Mouse (Mus musculus) kidney, embryonic 15.5 days (tissue): ENCODE measurements around the gene Rnf10. TPM values are rescaled to one million over a fixed set of nuclear protein-coding genes. Genes with fewer than 3 reads are reported as not detected.

ENCODE experiments used
- ATAC-seq: fragments of 200-750 bp; cut with Nextera tagmentation; replicated peaks from 2 replicates; pipeline ENCODE4 v1.8.0; 2017; ENCODE audit warnings: moderate TSS enrichment; ENCODE audit not compliant: low FRiP score
- H3K27ac ChIP-seq: fragments of 300-500 bp; sonication (generic); 2 replicates; pipeline ENCODE4 v1.5.1; 2015; ENCODE audit warnings: mild to moderate bottlenecking, inconsistent platforms
- H3K27me3 ChIP-seq: fragments of 300-500 bp; sonication (generic); 2 replicates; pipeline ENCODE4 v1.6.1; 2015; ENCODE audit warnings: inconsistent platforms
- H3K36me3 ChIP-seq: fragments of 300-500 bp; sonication (generic); 2 replicates; pipeline ENCODE4 v1.6.1; 2015; ENCODE audit warnings: inconsistent platforms
- H3K4me1 ChIP-seq: fragments of 300-500 bp; sonication (generic); 2 replicates; pipeline ENCODE4 v1.6.1; 2015; ENCODE audit warnings: inconsistent platforms
- H3K4me2 ChIP-seq: fragments of 300-500 bp; sonication (generic); 2 replicates; pipeline ENCODE4 v1.6.1; 2015; ENCODE audit warnings: moderate library complexity, mild to moderate bottlenecking, inconsistent platforms
- H3K4me3 ChIP-seq: fragments of 300-500 bp; sonication (generic); replicated peaks from 2 replicates; pipeline ENCODE4 v1.5.1; 2015; ENCODE audit warnings: mild to moderate bottlenecking, inconsistent platforms
- H3K9ac ChIP-seq: fragments of 300-500 bp; sonication (generic); 2 replicates; pipeline ENCODE4 v1.6.1; 2015; ENCODE audit warnings: mild to moderate bottlenecking, inconsistent platforms
- H3K9me3 ChIP-seq: fragments of 300-500 bp; sonication (generic); replicated peaks from 2 replicates; pipeline ENCODE4 v1.6.1; 2016; ENCODE audit warnings: inconsistent platforms
- WGBS: fragments of 180-500 bp; shearing (Covaris S2); methylation state at CpG from one replicate; pipeline ENCODE4 v1.1.7; 2015; ENCODE audit warnings: mixed read lengths; 5-methylcytosine and 5-hydroxymethylcytosine counted together
- polyA plus RNA-seq: library from polyadenylated mRNA; unstranded; fragments of >200 nt; fragmentation: Nextera tagmentation; extraction: Ambion mirVana; gene quantifications from 2 replicates; pipeline ENCODE4 v1.2.1, GENCODE M21; 2015

Rnf10 gene
- polyA plus RNA-seq, 1 experiment from 2014 or later, result 142 TPM

DNA sequence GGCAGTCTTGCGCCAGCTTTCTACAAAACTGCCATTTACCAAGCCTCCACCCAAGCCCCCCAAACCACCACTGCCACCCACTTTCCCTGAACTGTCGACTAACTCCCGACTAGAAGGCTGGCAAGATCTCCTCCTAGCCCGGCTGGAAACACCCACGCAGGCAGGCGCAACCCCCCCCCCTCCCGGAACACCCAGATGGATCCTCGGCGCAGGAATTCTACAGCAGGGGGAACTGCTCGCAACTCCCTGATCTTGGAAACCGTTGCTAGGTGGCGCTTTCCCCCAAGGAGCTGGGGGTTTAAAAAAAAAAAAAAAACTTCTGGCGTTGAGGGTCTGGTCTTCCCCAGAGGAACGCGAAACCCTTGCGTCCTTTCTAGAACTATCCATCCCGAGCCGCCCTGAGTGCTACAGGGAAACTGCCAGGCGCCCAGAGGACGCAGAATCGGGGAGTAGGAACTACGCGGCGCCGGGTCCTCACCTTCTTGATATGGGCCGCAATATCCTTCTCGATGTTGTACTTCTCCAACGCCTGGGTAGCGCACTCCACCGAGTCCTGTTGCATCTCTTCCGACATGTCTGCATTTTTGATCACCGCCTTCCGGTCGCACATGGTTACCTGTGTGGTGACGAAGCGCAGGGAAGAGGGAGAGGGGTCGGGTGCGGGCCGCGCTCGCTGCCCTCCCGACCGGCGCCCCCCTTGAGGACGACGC lies 27.5 kb upstream of the Rnf10 start:
- Histone ChIP-seq H3K4me1 (peaks cover 38% of the 10 kb centered on the region), H3K4me2 (peak overlapping the region; percentile 71), H3K9ac (peak overlapping the region; percentile 78), H3K4me3 (peak overlapping the region; percentile 77), H3K36me3 (peaks cover 44% of the 10 kb centered on the region), H3K9me3 (no peaks in the 10 kb centered on the region), H3K27ac (peak overlapping the region; percentile 95), H3K27me3 (no peaks in the 10 kb centered on the region)
- under 1% methylated on average over 46 of the region's 46 CpGs for WGBS
- no peak; the same call in 1 of the 2 replicates for ATAC-seq

DNA sequence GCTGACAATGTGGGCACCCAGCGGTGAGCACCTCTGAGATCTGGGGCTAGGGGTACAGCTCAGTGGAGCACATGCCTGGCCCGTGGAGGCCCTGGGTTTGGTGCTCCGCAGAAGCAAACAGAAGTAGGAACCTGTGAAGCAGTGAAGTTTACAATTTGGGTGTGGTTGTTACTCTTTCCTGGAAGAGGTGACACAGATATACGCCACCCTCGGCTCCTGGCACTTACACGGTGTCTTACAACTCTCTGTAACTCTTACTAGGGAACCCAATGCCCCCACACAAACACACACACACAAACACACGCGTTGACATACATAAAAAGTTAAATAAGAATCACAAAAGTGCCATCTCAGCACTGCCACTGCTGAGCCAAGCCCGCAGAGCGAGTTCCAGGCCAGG lies 23.6 kb upstream of the Rnf10 start:
- H3K36me3 ChIP-seq, result peaks cover 81% of the 10 kb centered on the region
- 0 out of 2 replicates have a peak overlapping the region, but pooled peaks have one; percentile 14 for H3K27ac ChIP-seq

DNA sequence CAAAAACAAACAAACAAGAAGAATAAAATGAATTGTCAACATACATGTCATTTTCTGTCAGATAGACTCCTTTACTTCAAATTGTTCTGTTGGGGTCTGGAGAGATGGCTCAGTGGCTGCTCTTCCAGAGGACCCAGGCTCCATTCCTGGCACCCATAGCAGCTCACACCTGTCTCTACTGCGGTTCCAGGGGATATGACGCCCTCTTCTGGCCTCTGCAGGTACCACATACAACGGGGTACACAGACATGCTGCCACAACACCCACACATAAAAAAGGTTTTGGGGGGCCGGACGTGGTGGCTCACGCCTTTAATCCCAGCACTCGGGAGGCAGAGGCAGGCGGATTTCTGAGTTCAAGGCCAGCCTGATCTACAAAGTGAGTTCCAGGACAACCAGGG lies 21.5 kb upstream of the Rnf10 start:
- ATAC-seq, result no peak
- H3K4me3 ChIP-seq, result no peak overlapping the region
- H3K36me3 ChIP-seq, result peaks cover 98% of the 10 kb centered on the region
- WGBS, result 90% methylated on average over 8 of the region's 8 CpGs
- H3K27me3 ChIP-seq, result no peaks in the 10 kb centered on the region
- peaks cover 21% of the 10 kb centered on the region for H3K4me1 ChIP-seq
- H3K9ac ChIP-seq, result no peak overlapping the region
- H3K4me2 ChIP-seq, result no peak overlapping the region
- no peak overlapping the region for H3K27ac ChIP-seq
- H3K9me3 ChIP-seq, result no peaks in the 10 kb centered on the region

More for the DNA sequence above, 23.6 kb upstream of the Rnf10 start:
- Histone ChIP-seq H3K4me3 (no peak overlapping the region), H3K27me3 (no peaks in the 10 kb centered on the region), H3K4me1 (peaks cover 27% of the 10 kb centered on the region), H3K4me2 (no peak overlapping the region), H3K9ac (no peak overlapping the region), H3K9me3 (no peaks in the 10 kb centered on the region)
- no peak for ATAC-seq
- WGBS, result 79% methylated on average over 10 of the region's 10 CpGs

DNA sequence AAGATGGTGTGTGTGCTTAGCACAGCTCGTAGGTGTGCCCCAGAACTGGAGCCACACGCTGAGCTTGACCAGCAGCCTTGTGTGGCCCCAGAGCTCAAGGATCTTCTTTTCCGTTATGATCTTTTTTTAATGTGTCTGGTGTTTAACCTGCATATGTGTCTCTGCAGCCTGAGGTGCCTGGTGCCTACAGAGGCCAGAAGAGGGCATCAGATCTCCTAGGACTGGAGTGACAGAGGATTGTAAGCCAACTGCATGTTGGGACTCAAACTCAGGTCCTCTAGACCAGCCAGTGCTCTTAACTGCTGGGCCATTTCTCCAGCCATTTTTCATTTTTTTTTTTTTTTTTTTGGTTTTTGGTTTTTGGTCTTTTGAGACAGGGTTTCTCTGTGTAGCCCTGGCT lies 12.0 kb upstream of the Rnf10 start:
- WGBS, result 91% methylated on average over 3 of the region's 3 CpGs
- no peak overlapping the region for H3K4me3 ChIP-seq
- H3K27ac ChIP-seq, result no peak overlapping the region
- peaks cover 9% of the 10 kb centered on the region for H3K4me1 ChIP-seq
- no peaks in the 10 kb centered on the region for H3K9me3 ChIP-seq
- H3K9ac ChIP-seq, result no peak overlapping the region
- ATAC-seq, result no peak
- H3K27me3 ChIP-seq, result no peaks in the 10 kb centered on the region
- H3K4me2 ChIP-seq, result no peak overlapping the region
- peaks cover 58% of the 10 kb centered on the region for H3K36me3 ChIP-seq

DNA sequence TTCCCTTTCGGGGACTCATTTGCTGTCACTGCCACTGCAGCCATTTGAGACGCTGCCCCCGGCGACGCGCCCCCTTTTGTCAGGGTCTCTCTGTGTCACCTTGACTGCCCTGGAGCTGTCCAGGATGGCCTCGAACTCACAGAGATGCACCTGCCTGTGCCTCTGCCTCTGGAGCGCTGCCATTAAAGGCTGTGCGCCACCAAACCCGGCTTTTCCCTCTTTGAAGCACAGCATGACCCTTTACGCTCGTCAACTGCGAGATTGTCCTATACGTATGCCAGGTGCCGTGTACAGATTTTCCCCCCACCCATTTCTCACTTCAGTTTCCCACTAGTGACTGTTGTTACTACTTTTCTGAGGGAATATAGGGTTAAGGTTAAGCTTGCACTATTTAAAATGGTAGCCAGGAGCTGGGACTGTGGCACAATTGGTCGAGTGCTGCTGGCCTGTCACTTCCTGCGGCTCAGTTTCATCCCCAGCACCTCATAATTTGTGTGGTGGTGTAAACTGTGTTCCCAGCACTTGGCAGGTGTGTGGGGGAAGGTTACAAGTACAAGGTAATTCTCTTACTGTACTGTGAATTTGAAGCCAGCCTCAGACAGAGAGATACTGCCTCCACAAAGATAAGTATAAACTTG lies 7.5 kb upstream of the Rnf10 start:
- Histone ChIP-seq H3K4me2 (peak overlapping the region; percentile 83), H3K9me3 (no peaks in the 10 kb centered on the region), H3K27ac (peak overlapping the region; percentile 66), H3K4me1 (peaks cover 9% of the 10 kb centered on the region), H3K9ac (peak overlapping the region; percentile 88), H3K36me3 (peaks cover 21% of the 10 kb centered on the region), H3K27me3 (no peaks in the 10 kb centered on the region), H3K4me3 (peak overlapping the region; percentile 98)
- ATAC-seq, result no peak; the same call in 1 of the 2 replicates
- 5% methylated on average over 17 of the region's 17 CpGs for WGBS

DNA sequence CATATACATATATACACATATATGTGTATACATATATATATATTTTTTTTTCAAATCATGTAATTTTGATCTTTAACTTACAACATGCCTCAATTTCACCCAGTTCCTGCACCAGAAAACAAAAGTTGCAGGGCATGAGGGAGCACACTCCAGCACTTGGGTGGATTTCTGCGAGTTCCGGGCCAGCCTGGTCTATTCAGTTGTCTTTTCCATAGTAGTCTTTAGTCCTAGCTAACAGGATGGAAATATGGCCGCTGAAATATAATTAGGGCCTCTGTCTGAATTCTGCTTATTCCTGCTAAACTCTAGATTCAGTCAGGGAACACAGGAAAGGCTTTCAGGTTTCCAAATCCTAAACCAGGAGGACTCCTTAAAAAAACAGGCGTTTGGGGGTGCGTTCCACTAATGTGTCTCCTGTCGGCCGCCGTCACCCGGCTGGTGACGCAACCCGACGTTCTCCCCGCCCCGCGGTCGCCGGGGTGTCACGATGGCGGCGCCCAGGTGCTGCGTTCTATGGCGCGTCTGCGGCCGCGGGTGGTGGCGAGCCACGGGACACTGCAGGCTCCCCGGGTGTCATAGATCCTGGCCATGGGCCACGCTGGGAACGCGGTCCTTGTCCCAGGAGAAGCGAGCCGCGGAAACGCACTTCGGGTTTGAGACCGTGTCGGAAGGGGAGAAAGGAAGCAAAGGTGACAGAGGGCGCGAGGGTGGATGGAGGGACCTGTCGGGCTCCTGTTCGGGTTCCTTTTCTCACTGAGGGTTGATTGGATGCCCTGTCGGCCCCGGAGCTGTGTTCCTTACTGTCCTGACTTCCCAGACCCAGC lies 6.7 kb upstream of the Rnf10 start, which contains the start of gene Coq5:
Coq5 (plus strand) TSS at position 441 of the 824 bp plus-strand sequence.
- WGBS, result 4% methylated on average over 45 of the region's 45 CpGs
- Histone ChIP-seq H3K36me3 (peaks cover 14% of the 10 kb centered on the region), H3K9me3 (no peaks in the 10 kb centered on the region), H3K27ac (peak within 1 kb of the TSS; percentile 66), H3K4me2 (peak within 1 kb of the TSS; percentile 83), H3K4me3 (peak within 1 kb of the TSS; percentile 98), H3K4me1 (peaks cover 9% of the 10 kb centered on the region), H3K27me3 (no peaks in the 10 kb centered on the region), H3K9ac (peak within 1 kb of the TSS; percentile 88)
- peak; percentile 68 for ATAC-seq

DNA sequence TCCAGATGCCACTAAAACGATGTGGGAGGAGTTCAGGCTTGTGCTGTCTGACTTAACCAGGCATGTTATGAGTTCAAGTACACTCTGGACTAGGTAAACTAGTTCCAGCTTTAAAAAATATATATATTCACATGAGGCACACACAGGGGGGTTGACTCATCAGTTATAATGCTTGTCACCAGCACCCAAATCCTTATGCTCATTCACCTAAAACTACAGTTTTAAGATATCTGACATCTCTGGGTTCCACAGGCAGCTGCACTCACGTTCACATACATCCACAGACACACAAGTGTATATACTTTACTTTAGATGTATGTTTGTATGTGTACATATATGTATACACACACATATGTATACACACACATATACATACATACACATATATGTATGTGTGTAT lies 6.1 kb upstream of the Rnf10 start:
- Histone ChIP-seq H3K36me3 (peaks cover 7% of the 10 kb centered on the region), H3K27ac (no peak overlapping the region), H3K9ac (no peak overlapping the region), H3K4me1 (peaks cover 9% of the 10 kb centered on the region), H3K27me3 (no peaks in the 10 kb centered on the region), H3K9me3 (no peaks in the 10 kb centered on the region), H3K4me2 (no peak overlapping the region), H3K4me3 (no peak overlapping the region)
- WGBS, result 61% methylated on average over 2 of the region's 2 CpGs
- ATAC-seq, result no peak

DNA sequence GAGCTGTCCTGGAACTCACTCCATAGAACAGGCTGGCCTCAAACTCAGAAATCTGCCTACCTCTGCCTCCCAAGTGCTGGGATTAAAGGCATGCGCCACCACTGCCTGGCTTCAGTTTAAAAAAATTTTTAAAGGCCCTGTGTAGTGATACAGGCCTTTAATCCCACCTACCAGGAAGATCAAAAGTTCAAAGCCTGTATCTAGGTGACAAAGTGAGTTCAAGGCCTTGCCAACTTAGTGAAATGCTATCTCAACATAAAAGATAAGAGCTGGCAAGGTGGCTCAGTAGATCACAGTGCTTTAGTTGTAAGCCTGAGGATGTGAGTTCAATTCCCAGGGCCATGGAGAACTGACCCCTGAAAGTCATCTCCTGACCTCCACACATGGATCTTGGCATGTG lies 5.4 kb upstream of the Rnf10 start:
- Histone ChIP-seq H3K4me2 (no peak overlapping the region), H3K4me1 (peaks cover 14% of the 10 kb centered on the region), H3K27ac (no peak overlapping the region), H3K9me3 (no peaks in the 10 kb centered on the region), H3K36me3 (peaks cover under 1% of the 10 kb centered on the region; the same call in 1 of the 2 replicates), H3K27me3 (no peaks in the 10 kb centered on the region), H3K4me3 (no peak overlapping the region), H3K9ac (no peak overlapping the region)
- no peak for ATAC-seq
- 91% methylated on average over 1 of the region's 1 CpGs for WGBS

DNA sequence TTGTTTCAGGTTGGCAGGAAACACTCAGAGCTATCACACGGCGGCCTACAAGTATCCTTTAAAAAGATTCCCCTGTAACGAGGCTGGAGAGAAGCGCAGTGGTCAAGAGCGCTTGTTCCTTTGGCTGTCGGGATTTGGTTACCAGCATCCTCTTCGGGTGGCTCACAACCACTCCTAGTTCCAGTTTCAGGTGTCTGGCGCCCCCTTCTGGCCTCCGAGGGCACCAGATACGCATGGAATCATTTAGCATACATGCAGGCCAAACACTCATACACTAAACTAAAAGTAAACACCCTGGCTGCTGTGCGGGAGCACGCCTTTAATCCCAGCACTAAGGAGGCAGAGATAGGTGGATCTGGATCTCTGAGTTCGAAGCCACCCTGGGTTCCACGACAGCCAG lies 3.3 kb upstream of the Rnf10 start:
- Histone ChIP-seq H3K4me3 (no peak overlapping the region), H3K36me3 (no peaks in the 10 kb centered on the region), H3K9me3 (no peaks in the 10 kb centered on the region), H3K4me2 (no peak overlapping the region), H3K9ac (no peak overlapping the region), H3K27me3 (no peaks in the 10 kb centered on the region), H3K4me1 (peaks cover 17% of the 10 kb centered on the region), H3K27ac (no peak overlapping the region)
- 44% methylated on average over 14 of the region's 14 CpGs for WGBS
- no peak for ATAC-seq

DNA sequence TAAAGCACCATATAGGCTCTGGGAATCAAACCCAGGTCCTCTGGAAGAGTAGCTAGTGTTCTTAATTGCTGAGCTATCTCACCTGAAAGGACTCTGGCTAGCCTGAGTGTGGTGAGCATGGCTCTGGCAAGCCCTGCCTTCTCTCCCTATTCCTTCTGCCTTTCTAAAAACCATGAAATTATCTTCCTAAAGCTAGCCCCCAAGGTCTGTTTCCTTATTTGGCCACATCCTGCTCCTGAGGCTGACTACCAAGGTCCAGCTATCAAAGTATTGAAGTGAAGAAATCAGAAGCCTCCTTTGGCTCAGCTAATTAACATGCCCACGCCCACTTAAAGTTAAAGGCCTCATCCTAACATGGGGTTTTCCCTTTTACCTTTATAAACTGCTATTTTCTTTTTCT lies 2.1 kb upstream of the Rnf10 start:
- Histone ChIP-seq H3K9ac (no peak overlapping the region), H3K4me1 (peaks cover 24% of the 10 kb centered on the region), H3K4me3 (no peak overlapping the region), H3K4me2 (no peak overlapping the region), H3K9me3 (no peaks in the 10 kb centered on the region), H3K27me3 (no peaks in the 10 kb centered on the region), H3K36me3 (peaks cover 3% of the 10 kb centered on the region), H3K27ac (no peak overlapping the region)
- ATAC-seq, result no peak
- WGBS, result 96% methylated on average over 1 of the region's 1 CpGs

DNA sequence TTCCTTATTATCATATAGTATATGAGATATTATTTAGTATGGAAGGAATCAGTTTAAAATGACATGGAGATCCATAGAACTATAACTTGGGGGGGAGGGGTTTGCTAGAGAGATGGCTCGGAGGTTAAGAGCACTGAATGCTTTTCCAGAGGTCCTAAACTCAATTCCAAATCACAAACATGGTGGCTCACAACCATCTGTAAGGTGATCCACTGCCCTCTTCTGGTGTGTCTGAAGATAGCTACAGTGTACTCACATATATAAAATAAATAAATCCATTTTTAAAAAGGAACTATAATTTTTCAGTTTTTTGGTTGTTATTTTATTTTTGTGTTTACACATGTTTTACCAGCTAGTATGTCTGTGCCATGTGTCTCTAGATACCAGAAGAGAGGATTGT lies 1.7 kb upstream of the Rnf10 start:
- H3K27ac ChIP-seq, result no peak overlapping the region
- WGBS, result 71% methylated on average over 1 of the region's 1 CpGs
- H3K4me3 ChIP-seq, result no peak overlapping the region
- H3K27me3 ChIP-seq, result no peaks in the 10 kb centered on the region
- no peak overlapping the region for H3K9ac ChIP-seq
- H3K4me1 ChIP-seq, result peaks cover 28% of the 10 kb centered on the region
- no peak overlapping the region for H3K4me2 ChIP-seq
- peaks cover 7% of the 10 kb centered on the region for H3K36me3 ChIP-seq
- no peak for ATAC-seq
- H3K9me3 ChIP-seq, result no peaks in the 10 kb centered on the region
